Mouse (Mus musculus) liver, embryonic 11.5 days (tissue): ENCODE measurements around the gene Fnbp1. TPM values are rescaled to one million over a fixed set of nuclear protein-coding genes. Genes with fewer than 3 reads are reported as not detected.

Experiments
- polyA plus RNA-seq: library from polyadenylated mRNA; unstranded; fragments of >200 nt; fragmentation: Nextera tagmentation; extraction: Ambion mirVana; gene quantifications from 2 replicates; pipeline ENCODE4 v1.2.1, GENCODE M21; 2014

Fnbp1 gene
- polyA plus RNA-seq, 1 experiment from 2014 or later: 20.6 TPM

Other genes starting within 250 kb of the Fnbp1 start
- gene Ptges, start 212.1 kb downstream of the Fnbp1 start, polyA plus RNA-seq: 0.92 and 0.97 TPM in 2 replicates
- 27.2 and 31.6 TPM in 2 replicates for gene Tor1b, start 189.0 kb downstream of the Fnbp1 start, polyA plus RNA-seq
- 71.7 and 73.2 TPM in 2 replicates for gene Tor1a, start 174.1 kb downstream of the Fnbp1 start, polyA plus RNA-seq
- 51.6 and 53.5 TPM in 2 replicates for gene BC005624, start 159.8 kb downstream of the Fnbp1 start, polyA plus RNA-seq
- gene Usp20, start 159.7 kb downstream of the Fnbp1 start, polyA plus RNA-seq: 11.5 and 12.9 TPM in 2 replicates
- gene Gpr107, start 10.3 kb upstream of the Fnbp1 start, polyA plus RNA-seq: 17.3 and 21.5 TPM in 2 replicates
- gene Ncs1, start 103.8 kb upstream of the Fnbp1 start, polyA plus RNA-seq: 8.5 and 11.3 TPM in 2 replicates
- gene Hmcn2, start 172.4 kb upstream of the Fnbp1 start, polyA plus RNA-seq: 0.10 and 0.38 TPM in 2 replicates